Mouse (Mus musculus) limb, embryonic 11.5 days (tissue): Measurements from ENCODE around the gene Tekt5. TPM values are rescaled to one million over a fixed set of nuclear protein-coding genes. Genes with fewer than 3 reads are reported as not detected.
A peak's percentile ranks its signal among the peaks of the same experiment; 100 is the strongest.

ENCODE experiments used
- ATAC-seq: fragments of 200-750 bp; cut with Nextera tagmentation; 2 replicates; pipeline ENCODE4 v1.8.0; 2017; ENCODE audit warnings: low read depth; ENCODE audit not compliant: insufficient number of reproducible peaks, low FRiP score, low TSS enrichment
- DNase-seq: peaks from one replicate; pipeline ENCODE4 v3.0.0-alpha.2; 2015; ENCODE audit warnings: low spot score
- H3K27ac ChIP-seq: fragments of 300-500 bp; sonication (generic); replicated peaks from 2 replicates; pipeline ENCODE4 v1.5.1; 2014; ENCODE audit warnings: low read depth, mild to moderate bottlenecking, low read length
- H3K27me3 ChIP-seq: fragments of 300-500 bp; sonication (generic); 2 replicates; pipeline ENCODE4 v1.6.1; 2014; ENCODE audit warnings: mild to moderate bottlenecking, low read length, mixed read lengths; ENCODE audit not compliant: control insufficient read depth, insufficient read depth
- H3K36me3 ChIP-seq: fragments of 300-500 bp; sonication (generic); 2 replicates; pipeline ENCODE4 v1.6.1; 2014; ENCODE audit warnings: mild to moderate bottlenecking, low read length, moderate library complexity, mixed read lengths; ENCODE audit not compliant: control insufficient read depth, insufficient read depth
- H3K4me1 ChIP-seq: fragments of 300-500 bp; sonication (generic); 2 replicates; pipeline ENCODE4 v1.6.1; 2014; ENCODE audit warnings: low read length, mixed read lengths; ENCODE audit not compliant: control insufficient read depth, insufficient read depth
- H3K4me2 ChIP-seq: fragments of 300-500 bp; sonication (generic); 2 replicates; pipeline ENCODE4 v1.6.1; 2014; ENCODE audit warnings: low read depth, mild to moderate bottlenecking, moderate library complexity; ENCODE audit not compliant: severe bottlenecking
- H3K4me3 ChIP-seq: fragments of 300-500 bp; sonication (generic); 2 replicates; pipeline ENCODE4 v1.5.1; 2014; ENCODE audit warnings: low read depth, low read length
- H3K9ac ChIP-seq: fragments of 300-500 bp; sonication (generic); 2 replicates; pipeline ENCODE4 v1.6.1; 2014; ENCODE audit warnings: mild to moderate bottlenecking, low read length
- H3K9me3 ChIP-seq: fragments of 300-500 bp; sonication (generic); 2 replicates; pipeline ENCODE4 v1.6.1; 2016; ENCODE audit warnings: low read length; ENCODE audit not compliant: control insufficient read depth
- WGBS: fragments of 180-500 bp; shearing (Covaris S2); extraction: QIAGEN DNeasy Blood & Tissue Kit; methylation state at CpG from one replicate; pipeline ENCODE4 v1.1.7; 2014; 5-methylcytosine and 5-hydroxymethylcytosine counted together
- polyA plus RNA-seq: library from polyadenylated mRNA; unstranded; fragments of >200 nt; fragmentation: Nextera tagmentation; extraction: Ambion mirVana; gene quantifications from 2 replicates; pipeline ENCODE4 v1.2.1, GENCODE M21; 2014

The Tekt5 gene
- polyA plus RNA-seq, 1 experiment from 2014 or later: not detected

- Histone ChIP-seq H3K9ac (no peak overlapping the region), H3K4me2 (no peak overlapping the region), H3K36me3 (no peaks in the 10 kb centered on the region), H3K4me1 (no peaks in the 10 kb centered on the region), H3K27ac (no peak overlapping the region), H3K27me3 (no peaks in the 10 kb centered on the region), H3K9me3 (no peaks in the 10 kb centered on the region), H3K4me3 (no peak overlapping the region)
- no peak for ATAC-seq
- WGBS: 71% methylated on average over 1 of the region's 1 CpGs
- DNase-seq: no peak
These were observed 36.6 kb upstream of the Tekt5 start for GRCm38 (mm10) chr16:10431911-10432310.

- H3K9ac ChIP-seq: no peak overlapping the region
- ATAC-seq (no peak), DNase-seq (no peak)
- no peak overlapping the region for H3K4me2 ChIP-seq
- H3K27ac ChIP-seq: no peak overlapping the region
- peaks cover 37% of the 10 kb centered on the region for H3K36me3 ChIP-seq
- WGBS: 94% methylated on average over 9 of the region's 9 CpGs
- no peaks in the 10 kb centered on the region for H3K27me3 ChIP-seq
- no peaks in the 10 kb centered on the region for H3K4me1 ChIP-seq
- no peak overlapping the region for H3K4me3 ChIP-seq
- no peaks in the 10 kb centered on the region for H3K9me3 ChIP-seq
These were observed 25.3 kb upstream of the Tekt5 start for GRCm38 (mm10) chr16:10420447-10421054.

GRCm38 (mm10) chr16:10417723-10418259, 22.5 kb upstream of the Tekt5 start:
- 92% methylated on average over 9 of the region's 9 CpGs for WGBS
- H3K4me2 ChIP-seq: no peak overlapping the region
- H3K4me1 ChIP-seq: no peaks in the 10 kb centered on the region; the same call in 1 of the 2 replicates
- no peak for DNase-seq
- H3K9ac ChIP-seq: no peak overlapping the region
- H3K9me3 ChIP-seq: no peaks in the 10 kb centered on the region
- no peaks in the 10 kb centered on the region for H3K27me3 ChIP-seq
- H3K27ac ChIP-seq: no peak overlapping the region
- H3K36me3 ChIP-seq: peaks cover 33% of the 10 kb centered on the region
- no peak overlapping the region for H3K4me3 ChIP-seq
- no peak for ATAC-seq

- Histone ChIP-seq H3K4me2 (no peak overlapping the region), H3K4me1 (no peaks in the 10 kb centered on the region; the same call in 1 of the 2 replicates), H3K36me3 (peaks cover 31% of the 10 kb centered on the region), H3K4me3 (no peak overlapping the region), H3K9me3 (no peaks in the 10 kb centered on the region), H3K9ac (no peak overlapping the region), H3K27me3 (no peaks in the 10 kb centered on the region), H3K27ac (no peak overlapping the region)
- DNase-seq: no peak
- ATAC-seq: no peak
- 93% methylated on average over 4 of the region's 4 CpGs for WGBS
These were observed 21.6 kb upstream of the Tekt5 start for GRCm38 (mm10) chr16:10416866-10417265.

GRCm38 (mm10) chr16:10415976-10416375, 20.7 kb upstream of the Tekt5 start:
- H3K4me1 ChIP-seq: no peaks in the 10 kb centered on the region; the same call in 1 of the 2 replicates
- no peak for DNase-seq
- H3K4me2 ChIP-seq: no peak overlapping the region
- 82% methylated on average over 6 of the region's 6 CpGs for WGBS
- no peak overlapping the region for H3K9ac ChIP-seq
- H3K27me3 ChIP-seq: no peaks in the 10 kb centered on the region
- H3K9me3 ChIP-seq: no peaks in the 10 kb centered on the region
- H3K4me3 ChIP-seq: no peak overlapping the region
- no peak overlapping the region for H3K27ac ChIP-seq
- ATAC-seq: no peak
- peaks cover 24% of the 10 kb centered on the region for H3K36me3 ChIP-seq

GRCm38 (mm10) chr16:10411764-10412746, 16.8 kb upstream of the Tekt5 start, which contains the start of gene Nubp1:
Nubp1 (plus strand) TSS chr16:10411948.
- H3K9me3 ChIP-seq: no peaks in the 10 kb centered on the region
- DNase-seq: peak; percentile 98
- peak within 1 kb of the TSS; percentile 80 for H3K27ac ChIP-seq
- WGBS: 3% methylated on average over 56 of the region's 56 CpGs
- H3K4me3 ChIP-seq: peak within 1 kb of the TSS; percentile 71
- H3K27me3 ChIP-seq: no peaks in the 10 kb centered on the region
- peaks cover 10% of the 10 kb centered on the region; the same call in 1 of the 2 replicates for H3K36me3 ChIP-seq
- no peaks in the 10 kb centered on the region; the same call in 1 of the 2 replicates for H3K4me1 ChIP-seq
- peak within 1 kb of the TSS; percentile 82 for H3K9ac ChIP-seq
- ATAC-seq: peak; percentile 95
- peak within 1 kb of the TSS; percentile 63 for H3K4me2 ChIP-seq

- Histone ChIP-seq H3K9ac (no peak overlapping the region), H3K4me1 (peaks cover 5% of the 10 kb centered on the region; the same call in 1 of the 2 replicates), H3K9me3 (no peaks in the 10 kb centered on the region), H3K36me3 (no peaks in the 10 kb centered on the region), H3K27ac (no peak overlapping the region), H3K4me3 (no peak overlapping the region), H3K27me3 (peaks cover 10% of the 10 kb centered on the region), H3K4me2 (no peak overlapping the region)
- ATAC-seq (no peak), DNase-seq (peak; percentile 94)
- WGBS: 33% methylated on average over 7 of the region's 7 CpGs
These were observed 3.9 kb upstream of the Tekt5 start for GRCm38 (mm10) chr16:10399160-10399559.

- DNase-seq: no peak
- Histone ChIP-seq H3K4me3 (no peak overlapping the region), H3K27me3 (peaks cover 13% of the 10 kb centered on the region), H3K9me3 (no peaks in the 10 kb centered on the region), H3K27ac (no peak overlapping the region), H3K36me3 (no peaks in the 10 kb centered on the region), H3K4me1 (peaks cover 5% of the 10 kb centered on the region; the same call in 1 of the 2 replicates), H3K4me2 (no peak overlapping the region), H3K9ac (no peak overlapping the region)
- WGBS: 76% methylated on average over 5 of the region's 5 CpGs
- no peak for ATAC-seq
These were observed 3.5 kb upstream of the Tekt5 start for GRCm38 (mm10) chr16:10398755-10399154.
